Mouse (Mus musculus): ENCODE measurements around the gene Wdr53.

DNA sequence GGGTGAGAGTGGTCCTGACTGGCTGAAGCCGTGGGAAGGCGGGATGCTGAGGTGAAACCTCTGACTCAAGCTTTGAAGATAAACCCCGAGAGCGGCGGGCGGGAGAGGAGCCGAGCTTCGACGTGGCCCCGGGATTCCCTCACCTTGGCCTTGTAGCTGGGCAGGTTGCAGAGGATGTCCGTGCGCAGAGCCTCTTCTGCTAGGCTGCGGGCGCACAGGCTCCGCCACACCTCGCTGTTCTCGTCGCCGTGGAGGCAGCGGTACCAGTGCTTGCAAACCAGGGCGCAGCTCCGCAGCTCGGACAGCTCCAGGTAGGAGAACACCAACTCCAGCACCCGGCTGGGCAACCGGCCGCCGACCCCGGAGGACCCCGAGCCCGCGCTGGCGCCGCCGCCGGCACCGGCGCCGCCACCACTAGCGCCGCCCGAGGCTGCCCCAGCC is 656 bp upstream of the Wdr53 start:
- TF ChIP-seq GATA1 (IDR thresholded peaks at IDR 0.05; ENCODE audit: borderline replicate concordance, low read length) (no peak), FLI1 (IDR thresholded peaks at IDR 0.05; ENCODE audit: low read length) (no peak)
